Mouse (Mus musculus) embryonic facial prominence, embryonic 10.5 days (tissue): ENCODE measurements at regions not wholly inside any gene's neighbourhood (a gene's known extent, or its start where the extent isn't known, plus 50 kb on each side); places are given as distances from the start of the nearest gene placed in this dataset.

Experiments used
- DNase-seq: peaks from one replicate; pipeline ENCODE4 v3.0.0-alpha.2; 2017; ENCODE audit warnings: low spot score
- H3K27ac ChIP-seq: fragments of 300-500 bp; sonication (generic); replicated peaks from 2 replicates; pipeline ENCODE4 v1.5.1; 2016; ENCODE audit warnings: mild to moderate bottlenecking
- H3K27me3 ChIP-seq: fragments of 300-500 bp; sonication (generic); replicated peaks from 2 replicates; pipeline ENCODE4 v1.6.1; 2016; ENCODE audit warnings: low read depth, mild to moderate bottlenecking; ENCODE audit not compliant: poor library complexity, severe bottlenecking
- H3K36me3 ChIP-seq: fragments of 300-500 bp; sonication (generic); replicated peaks from 2 replicates; pipeline ENCODE4 v1.6.1; 2016; ENCODE audit warnings: mild to moderate bottlenecking, moderate library complexity
- H3K4me1 ChIP-seq: fragments of 300-500 bp; sonication (generic); 2 replicates; pipeline ENCODE4 v1.6.1; 2016
- H3K4me3 ChIP-seq: fragments of 300-500 bp; sonication (generic); 2 replicates; pipeline ENCODE4 v1.5.1; 2016; ENCODE audit warnings: mild to moderate bottlenecking, moderate library complexity
- H3K9me3 ChIP-seq: fragments of 300-500 bp; sonication (generic); 2 replicates; pipeline ENCODE4 v1.6.1; 2016; ENCODE audit warnings: mild to moderate bottlenecking
- WGBS: fragments of 180-500 bp; shearing (Covaris S2); methylation state at CpG from one replicate; pipeline ENCODE4 v1.1.7; 2016; 5-methylcytosine and 5-hydroxymethylcytosine counted together

DNA sequence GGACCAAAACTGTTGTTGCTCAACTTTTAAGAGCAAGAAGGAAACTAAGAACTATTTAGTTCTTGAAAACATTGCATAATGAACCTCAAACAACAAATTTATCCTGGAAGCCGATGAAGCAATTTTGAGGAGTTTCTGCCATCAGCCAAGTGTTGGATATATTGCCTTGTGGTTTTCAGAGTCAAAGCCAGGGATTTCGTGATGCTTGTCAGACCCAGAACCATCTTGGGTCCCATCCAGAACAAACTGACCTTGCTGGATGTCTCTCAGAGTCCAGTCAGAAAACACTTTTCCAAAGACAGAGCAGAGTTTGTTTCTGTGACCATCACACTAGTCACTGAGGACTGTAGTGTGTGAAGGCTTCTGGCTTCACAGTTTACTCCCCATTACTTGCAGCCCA is 267.8 kb downstream of the Ice1 start:
- H3K27me3 ChIP-seq = no peaks in the 10 kb centered on the region
- H3K4me3 ChIP-seq = no peak overlapping the region
- H3K4me1 ChIP-seq = no peaks in the 10 kb centered on the region
- no peak overlapping the region for H3K27ac ChIP-seq
- 87% methylated on average over 2 of the region's 2 CpGs for WGBS
- no peaks in the 10 kb centered on the region for H3K36me3 ChIP-seq
- no peak for DNase-seq
- H3K9me3 ChIP-seq = no peaks in the 10 kb centered on the region

- DNase-seq = no peak
- Histone ChIP-seq H3K9me3 (no peaks in the 10 kb centered on the region), H3K27me3 (no peaks in the 10 kb centered on the region), H3K36me3 (no peaks in the 10 kb centered on the region), H3K27ac (no peak overlapping the region), H3K4me3 (no peak overlapping the region), H3K4me1 (no peaks in the 10 kb centered on the region)
- WGBS = 72% methylated on average over 6 of the region's 6 CpGs
Measured at GRCm38 (mm10) chr13:70380772-70381171, 256.7 kb downstream of the Ice1 start.

DNA sequence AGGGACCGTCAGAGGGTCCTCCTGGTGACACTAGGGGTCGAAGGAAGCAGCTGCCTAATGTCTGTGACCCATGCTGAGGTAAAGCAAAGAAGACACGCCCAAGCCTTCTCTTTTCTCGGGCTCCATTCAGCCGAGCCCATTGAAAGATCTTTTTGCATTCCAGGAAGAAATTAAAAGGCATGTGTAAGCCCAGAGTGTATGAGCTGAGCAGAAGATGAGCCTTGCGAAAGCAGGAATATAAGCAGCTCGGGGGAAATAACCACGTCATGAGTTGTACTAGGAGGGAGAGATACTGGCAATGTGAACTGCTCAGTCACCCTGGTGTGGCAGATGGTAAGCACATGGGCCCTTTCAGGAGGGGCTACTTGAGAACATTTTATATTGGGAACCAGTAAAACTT is 252.1 kb downstream of the Ice1 start:
- DNase-seq = no peak
- no peaks in the 10 kb centered on the region for H3K36me3 ChIP-seq
- H3K9me3 ChIP-seq = no peaks in the 10 kb centered on the region
- no peak overlapping the region for H3K4me3 ChIP-seq
- no peak overlapping the region for H3K27ac ChIP-seq
- no peaks in the 10 kb centered on the region for H3K27me3 ChIP-seq
- H3K4me1 ChIP-seq = no peaks in the 10 kb centered on the region
- 63% methylated on average over 8 of the region's 8 CpGs for WGBS

DNA sequence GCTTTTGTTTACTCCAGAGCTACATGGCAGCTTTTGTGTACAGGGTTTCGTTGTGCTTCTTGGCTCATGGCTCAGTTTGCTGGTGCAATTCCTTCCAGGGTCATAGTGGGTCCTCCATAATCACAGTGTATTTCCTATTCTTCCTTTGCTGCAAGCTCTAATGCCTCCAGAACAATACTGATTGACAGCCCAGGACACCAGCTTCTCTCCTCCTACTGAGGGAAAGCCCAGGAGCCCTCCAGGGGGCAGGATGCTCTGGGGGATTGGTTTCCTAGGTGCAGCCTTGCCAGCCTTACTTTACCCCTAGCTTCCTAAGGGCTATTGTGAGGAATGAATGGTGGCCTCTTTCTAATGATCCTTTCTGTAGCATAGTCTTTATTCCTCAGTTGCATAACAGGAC is 224.6 kb downstream of the Ice1 start:
- H3K36me3 ChIP-seq = no peaks in the 10 kb centered on the region
- no peak overlapping the region for H3K27ac ChIP-seq
- no peak for DNase-seq
- H3K27me3 ChIP-seq = no peaks in the 10 kb centered on the region
- no peaks in the 10 kb centered on the region for H3K9me3 ChIP-seq
- H3K4me3 ChIP-seq = no peak overlapping the region
- no peaks in the 10 kb centered on the region for H3K4me1 ChIP-seq
- WGBS = 59% methylated on average over 1 of the region's 1 CpGs

DNA sequence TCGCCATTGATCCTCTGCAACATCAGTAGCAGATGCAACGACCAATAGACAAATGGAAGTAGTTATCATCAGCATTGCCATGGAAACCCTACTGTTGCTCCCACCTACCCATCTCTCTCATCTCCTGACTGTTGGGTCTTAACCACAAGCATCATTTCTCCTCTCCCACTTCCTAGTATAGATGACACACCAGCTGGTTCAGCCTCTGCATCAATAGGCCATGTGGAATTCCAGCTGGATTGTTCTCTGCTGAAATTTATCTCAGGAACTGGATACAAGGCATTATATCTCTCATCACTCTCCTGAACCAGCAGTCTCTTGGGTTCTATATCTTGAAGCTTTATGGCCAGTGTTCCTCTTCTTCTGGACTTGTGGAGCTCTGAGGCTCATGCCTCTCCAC is 219.3 kb downstream of the Ice1 start:
- no peaks in the 10 kb centered on the region for H3K4me1 ChIP-seq
- H3K27me3 ChIP-seq = no peaks in the 10 kb centered on the region
- H3K9me3 ChIP-seq = no peaks in the 10 kb centered on the region
- no peak overlapping the region for H3K27ac ChIP-seq
- H3K36me3 ChIP-seq = no peaks in the 10 kb centered on the region
- no peak overlapping the region for H3K4me3 ChIP-seq
- WGBS = 91% methylated on average over 2 of the region's 2 CpGs
- DNase-seq = no peak

GRCm38 (mm10) chr13:70439419-70439818 is 198.0 kb downstream of the Ice1 start:
- Histone ChIP-seq H3K36me3 (no peaks in the 10 kb centered on the region), H3K9me3 (no peaks in the 10 kb centered on the region), H3K27ac (no peak overlapping the region), H3K4me1 (no peaks in the 10 kb centered on the region), H3K4me3 (no peak overlapping the region), H3K27me3 (no peaks in the 10 kb centered on the region; the same call in 1 of the 2 replicates)
- DNase-seq = no peak
- WGBS = 69% methylated on average over 1 of the region's 1 CpGs

DNA sequence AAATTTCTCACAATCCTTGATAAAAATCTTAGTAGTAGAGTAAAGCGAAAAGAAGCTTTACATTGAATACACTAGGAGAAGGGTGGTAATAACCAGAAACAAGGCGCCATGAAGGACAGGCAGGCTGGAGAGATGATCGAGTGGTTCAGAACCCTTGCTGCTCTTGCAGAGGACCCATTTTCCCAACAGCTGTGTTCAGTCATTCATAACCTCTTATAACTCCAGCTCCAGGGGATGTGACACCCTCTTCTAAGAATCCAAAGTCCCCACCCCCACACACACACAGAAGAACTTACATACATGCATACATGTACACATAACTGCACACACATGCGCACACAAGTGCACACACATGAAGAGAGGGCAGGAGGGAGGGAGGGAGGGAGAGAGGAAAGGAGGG is 190.5 kb downstream of the Ice1 start:
- no peak for DNase-seq
- H3K27ac ChIP-seq = no peak overlapping the region
- no peaks in the 10 kb centered on the region for H3K36me3 ChIP-seq
- H3K4me1 ChIP-seq = no peaks in the 10 kb centered on the region
- WGBS = 95% methylated on average over 4 of the region's 4 CpGs
- no peaks in the 10 kb centered on the region for H3K9me3 ChIP-seq
- H3K4me3 ChIP-seq = no peak overlapping the region
- no peaks in the 10 kb centered on the region for H3K27me3 ChIP-seq

GRCm38 (mm10) chr13:70454592-70455390 is 182.6 kb downstream of the Ice1 start:
- Histone ChIP-seq H3K4me3 (no peak overlapping the region), H3K9me3 (no peaks in the 10 kb centered on the region), H3K27me3 (no peaks in the 10 kb centered on the region), H3K27ac (no peak overlapping the region), H3K4me1 (no peaks in the 10 kb centered on the region), H3K36me3 (no peaks in the 10 kb centered on the region)
- DNase-seq = no peak
- WGBS = 78% methylated on average over 4 of the region's 4 CpGs

DNA sequence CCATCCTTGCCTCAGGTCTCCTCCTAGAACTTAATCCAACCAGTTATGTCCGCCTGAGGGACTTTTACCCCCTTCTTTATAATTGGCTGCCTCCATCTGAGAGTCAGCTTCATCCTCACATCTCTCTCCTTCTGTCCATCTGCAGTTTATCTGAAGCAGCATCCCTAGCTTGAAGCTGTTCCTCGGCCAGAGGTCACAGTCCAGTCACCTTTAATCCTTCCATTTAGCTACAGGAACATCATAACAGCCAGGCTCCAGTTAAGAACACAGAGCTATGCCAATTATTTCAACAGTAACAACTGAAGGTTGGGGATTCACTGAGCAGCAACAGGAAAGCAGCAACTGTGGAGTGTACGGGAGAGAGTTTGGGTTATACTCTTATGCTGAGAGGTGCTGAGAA is 179.0 kb downstream of the Ice1 start:
- H3K4me3 ChIP-seq = no peak overlapping the region
- H3K27ac ChIP-seq = no peak overlapping the region
- 68% methylated on average over 3 of the region's 3 CpGs for WGBS

DNA sequence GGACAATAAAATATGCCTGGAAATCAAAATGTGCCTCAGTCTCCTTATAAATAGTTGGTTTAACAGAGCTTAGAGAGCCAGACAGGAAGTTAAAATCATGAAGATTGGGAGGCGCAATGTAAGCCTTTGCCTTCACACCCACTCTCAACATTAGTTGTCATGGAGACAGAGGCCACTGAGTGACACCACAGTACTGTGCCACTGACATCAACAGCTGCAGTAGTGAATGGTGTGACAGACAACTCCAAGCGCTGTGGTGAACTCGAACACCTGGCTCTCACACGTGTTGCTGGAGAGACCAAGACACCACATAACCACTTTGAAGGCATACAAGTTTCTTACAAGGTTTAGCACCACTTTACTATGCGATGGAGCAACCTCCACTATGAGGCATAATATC is 172.4 kb downstream of the Ice1 start:
- no peak for DNase-seq
- Histone ChIP-seq H3K27ac (no peak overlapping the region), H3K4me1 (no peaks in the 10 kb centered on the region), H3K9me3 (no peaks in the 10 kb centered on the region), H3K27me3 (no peaks in the 10 kb centered on the region), H3K4me3 (no peak overlapping the region), H3K36me3 (no peaks in the 10 kb centered on the region)
- 87% methylated on average over 5 of the region's 5 CpGs for WGBS

More for the DNA sequence above, 179.0 kb downstream of the Ice1 start:
- no peaks in the 10 kb centered on the region for H3K27me3 ChIP-seq
- no peaks in the 10 kb centered on the region for H3K9me3 ChIP-seq
- H3K4me1 ChIP-seq = no peaks in the 10 kb centered on the region
- no peaks in the 10 kb centered on the region for H3K36me3 ChIP-seq
- DNase-seq = no peak

GRCm38 (mm10) chr13:70474746-70475145 is 162.7 kb downstream of the Ice1 start:
- Histone ChIP-seq H3K36me3 (no peaks in the 10 kb centered on the region), H3K9me3 (no peaks in the 10 kb centered on the region), H3K27ac (no peak overlapping the region), H3K27me3 (no peaks in the 10 kb centered on the region), H3K4me3 (no peak overlapping the region), H3K4me1 (no peaks in the 10 kb centered on the region)
- WGBS = 88% methylated on average over 4 of the region's 4 CpGs
- no peak for DNase-seq

DNA sequence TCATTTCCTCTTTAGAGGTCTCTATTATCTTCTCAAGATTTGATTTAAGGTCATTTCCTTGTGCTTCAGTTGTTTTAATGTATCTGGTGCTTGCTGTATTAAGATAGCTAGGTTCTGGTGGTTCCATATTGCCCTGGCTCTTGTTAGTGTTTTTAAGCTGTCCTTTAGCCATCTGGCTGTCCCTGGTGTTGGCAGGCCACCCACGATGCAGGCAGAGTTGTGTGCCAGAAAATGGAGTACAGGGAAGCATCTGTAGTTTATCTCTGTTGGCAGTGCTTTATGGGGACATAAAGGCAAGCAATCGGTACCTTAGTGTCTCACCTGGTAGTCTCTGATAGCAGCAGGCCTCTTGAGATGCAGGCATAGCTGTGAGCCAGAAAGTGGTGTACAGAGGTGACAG is 162.1 kb downstream of the Ice1 start:
- no peaks in the 10 kb centered on the region for H3K27me3 ChIP-seq
- no peaks in the 10 kb centered on the region for H3K9me3 ChIP-seq
- H3K4me3 ChIP-seq = no peak overlapping the region
- no peaks in the 10 kb centered on the region for H3K36me3 ChIP-seq
- no peak overlapping the region for H3K27ac ChIP-seq
- H3K4me1 ChIP-seq = no peaks in the 10 kb centered on the region
- WGBS = 85% methylated on average over 2 of the region's 2 CpGs
- DNase-seq = no peak

DNA sequence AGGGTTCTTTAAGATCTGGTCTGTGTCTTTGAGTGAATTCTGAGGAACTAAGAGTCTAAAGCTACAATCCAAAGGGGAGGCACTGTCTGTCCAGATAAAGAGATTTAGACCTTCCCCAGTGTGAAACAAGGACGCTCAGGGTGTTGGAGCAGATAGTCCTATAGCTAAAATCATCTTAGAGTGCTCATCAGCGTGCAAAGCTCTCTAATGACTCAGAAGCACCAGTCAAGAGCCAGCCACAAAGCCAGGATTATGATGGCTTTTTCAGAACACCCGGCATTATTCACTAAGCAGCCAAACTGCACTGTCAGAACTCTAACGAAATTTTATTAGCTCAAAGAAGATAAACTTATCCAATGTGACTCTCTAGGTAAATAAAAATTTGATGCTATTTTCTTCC is 138.1 kb downstream of the Ice1 start:
- no peaks in the 10 kb centered on the region for H3K9me3 ChIP-seq
- H3K4me1 ChIP-seq = no peaks in the 10 kb centered on the region
- H3K27me3 ChIP-seq = no peaks in the 10 kb centered on the region
- no peaks in the 10 kb centered on the region for H3K36me3 ChIP-seq
- DNase-seq = no peak
- no peak overlapping the region for H3K27ac ChIP-seq
- no peak overlapping the region for H3K4me3 ChIP-seq
- whole genome bisulfite sequencing = 64% methylated on average over 4 of the region's 4 CpGs
